Mouse (Mus musculus) CH12.LX (cell line): ENCODE measurements around the gene Prkag2. TPM values are rescaled to one million over a fixed set of nuclear protein-coding genes. Genes with fewer than 3 reads are reported as not detected.

Experiments used
- DNase-seq: peaks from one replicate; pipeline ENCODE4 v3.0.0-alpha.2; 2013; ENCODE audit errors: extremely low read depth
- H3K27ac ChIP-seq: 2 replicates; pipeline ENCODE4 v1.5.1; 2012; ENCODE audit warnings: low read depth, mild to moderate bottlenecking, control low read depth, moderate library complexity; ENCODE audit not compliant: insufficient read depth
- H3K27me3 ChIP-seq: replicated peaks from 2 replicates; pipeline ENCODE3; 2012; ENCODE audit warnings: inconsistent platforms
- H3K36me3 ChIP-seq, 2 experiments: replicated peaks in 1 of 2; 2 replicates each; pipeline versions ENCODE3 to v1.6.1; 2012; ENCODE audit warnings: inconsistent platforms in 1 of 2, low read length in 1 of 2, mild to moderate bottlenecking in 1 of 2, mixed read lengths in 1 of 2, moderate library complexity in 1 of 2; ENCODE audit not compliant: control insufficient read depth in 1 of 2, insufficient read depth in 1 of 2
- H3K4me1 ChIP-seq, 2 experiments: 2 replicates each; pipeline ENCODE4 v1.6.1; 2012; ENCODE audit warnings: inconsistent platforms in 1 of 2, moderate library complexity in 1 of 2; ENCODE audit not compliant: insufficient read depth in 2 of 2, control insufficient read depth in 1 of 2
- H3K4me2 ChIP-seq: 2 replicates; pipeline ENCODE4 v1.6.1; 2012; ENCODE audit warnings: low read depth, mild to moderate bottlenecking, control low read depth; ENCODE audit not compliant: poor library complexity, insufficient read depth, severe bottlenecking
- H3K4me3 ChIP-seq, 3 experiments: fragments of 150-350 bp in 1 of 3; sonication (generic) in 1 of 3; replicated peaks in 1 of 3; 2 replicates each; pipeline versions ENCODE3 to v1.5.1; 2011 to 2012; ENCODE audit warnings: low read depth in 2 of 3, low read length in 2 of 3, mild to moderate bottlenecking in 2 of 3, moderate library complexity in 2 of 3, control low read depth in 1 of 3, improper control_type of control experiment in 1 of 3, inconsistent platforms in 1 of 3, mixed read lengths in 1 of 3; ENCODE audit not compliant: poor library complexity in 1 of 3
- H3K79me2 ChIP-seq: replicated peaks from 2 replicates; pipeline ENCODE4 v1.6.1; 2012; ENCODE audit warnings: mild to moderate bottlenecking, moderate library complexity; ENCODE audit not compliant: control insufficient read depth, poor library complexity, insufficient read depth, severe bottlenecking; ENCODE audit errors: extremely low read depth
- H3K9ac ChIP-seq: 2 replicates; pipeline ENCODE4 v1.6.1; 2012; ENCODE audit warnings: low read depth, mild to moderate bottlenecking, control low read depth, moderate library complexity; ENCODE audit not compliant: insufficient read depth
- H3K9me3 ChIP-seq: replicated peaks from 2 replicates; pipeline ENCODE3; 2012; ENCODE audit warnings: low read length, inconsistent platforms, mixed read lengths
- CTCF ChIP-seq, 2 experiments: IDR thresholded peaks in 1 of 2; conservative IDR thresholded peaks in 1 of 2; 2 replicates each; pipeline ENCODE4 v1.5.1; 2011 to 2012; ENCODE audit warnings: low read depth in 2 of 2, low read length in 2 of 2, improper control_type of control experiment in 1 of 2, inconsistent platforms in 1 of 2, mild to moderate bottlenecking in 1 of 2, moderate library complexity in 1 of 2
- E2F4 ChIP-seq: IDR thresholded peaks from 2 replicates; pipeline ENCODE4 v1.6.1; 2011; ENCODE audit warnings: low read depth, low read length, improper control_type of control experiment; ENCODE audit not compliant: insufficient replicate concordance
- ELF1 ChIP-seq: IDR thresholded peaks from 2 replicates; pipeline ENCODE4 v1.6.1; 2014; ENCODE audit warnings: low read depth, mild to moderate bottlenecking, inconsistent platforms, low read length, improper control_type of control experiment
- ETS1 ChIP-seq: conservative IDR thresholded peaks from 2 replicates; pipeline ENCODE4 v1.6.1; 2012; ENCODE audit warnings: low read depth, mild to moderate bottlenecking, inconsistent platforms, low read length, improper control_type of control experiment, moderate library complexity
- HCFC1 ChIP-seq: IDR thresholded peaks from 2 replicates; pipeline ENCODE4 v1.6.1; 2012; ENCODE audit warnings: low read depth, mild to moderate bottlenecking, inconsistent platforms, low read length, improper control_type of control experiment
- IRF4 ChIP-seq: IDR thresholded peaks from 2 replicates; pipeline ENCODE4 v1.6.1; 2014; ENCODE audit warnings: low read depth, mild to moderate bottlenecking, inconsistent platforms, low read length, improper control_type of control experiment
- JUN ChIP-seq: IDR thresholded peaks from 2 replicates; pipeline ENCODE4 v1.6.1; 2011; ENCODE audit warnings: low read depth, mild to moderate bottlenecking, low read length, improper control_type of control experiment, moderate library complexity; ENCODE audit not compliant: insufficient read depth
- JUND ChIP-seq: conservative IDR thresholded peaks from 2 replicates; pipeline ENCODE4 v1.6.1; 2011; ENCODE audit warnings: low read depth, low read length, improper control_type of control experiment
- MAFK ChIP-seq: IDR thresholded peaks from 2 replicates; pipeline ENCODE4 v1.6.1; 2011; ENCODE audit warnings: low read length, improper control_type of control experiment; ENCODE audit not compliant: insufficient replicate concordance
- MAX ChIP-seq: IDR thresholded peaks from 2 replicates; pipeline ENCODE4 v1.6.1; 2011; ENCODE audit warnings: low read length, improper control_type of control experiment
- POLR2A ChIP-seq: IDR thresholded peaks from 2 replicates; pipeline ENCODE4 v1.6.1; 2011; ENCODE audit warnings: low read depth, mild to moderate bottlenecking, improper control_type of control experiment, low read length
- RCOR1 ChIP-seq: conservative IDR thresholded peaks from 2 replicates; pipeline ENCODE4 v1.6.1; 2012; ENCODE audit warnings: low read depth, mild to moderate bottlenecking, inconsistent platforms, low read length, improper control_type of control experiment
- SIN3A ChIP-seq: IDR thresholded peaks from 2 replicates; pipeline ENCODE4 v1.6.1; 2012; ENCODE audit warnings: low read length, improper control_type of control experiment, inconsistent platforms
- SMC3 ChIP-seq: IDR thresholded peaks from 2 replicates; pipeline ENCODE4 v1.6.1; 2011; ENCODE audit warnings: low read depth, low read length, improper control_type of control experiment
- TBP ChIP-seq: conservative IDR thresholded peaks from 2 replicates; pipeline ENCODE4 v1.6.1; 2011; ENCODE audit warnings: low read depth, low read length, improper control_type of control experiment
- USF2 ChIP-seq: conservative IDR thresholded peaks from 2 replicates; pipeline ENCODE4 v1.6.1; 2011; ENCODE audit warnings: low read depth, low read length, improper control_type of control experiment
- ZC3H11A ChIP-seq: IDR thresholded peaks from 2 replicates; pipeline ENCODE4 v1.6.1; 2012; ENCODE audit warnings: low read depth, mild to moderate bottlenecking, inconsistent platforms, low read length, improper control_type of control experiment
- ZNF384 ChIP-seq: IDR thresholded peaks from 2 replicates; pipeline ENCODE4 v1.6.1; 2012; ENCODE audit warnings: low read depth, low read length, improper control_type of control experiment, inconsistent platforms
- dilution Hi-C: fragments of 300-500 bp; cut with MboI; formaldehyde crosslinking; loops from 2 replicates; pipeline ENCODE4 v1.14.3; 2020; ENCODE audit warnings: low sequenced_read_pairs; ENCODE audit not compliant: extremely low pct_unique_long_range_greater_than_20kb, extremely low pct_ligation_motif_present
- in situ Hi-C: fragments of 300-500 bp; cut with MboI; formaldehyde crosslinking; loops from 3 replicates; pipeline ENCODE4 v1.14.3; 2019; ENCODE audit warnings: low sequenced_read_pairs, low pct_ligation_motif_present, low pct_unique_long_range_greater_than_20kb, mixed read lengths
- polyA plus RNA-seq: library from polyadenylated mRNA; unstranded; fragments of >175 nt; gene quantifications from 2 replicates; pipeline ENCODE4 v1.2.1, GENCODE M21; 2012; ENCODE audit warnings: low read depth; ENCODE audit not compliant: insufficient read length
- total RNA-seq, 2 experiments: library from RNA; depleted of rRNA; stranded (reverse); fragments of 300-350 nt in 1 of 2; fragments of >200 nt in 1 of 2; gene quantifications; 2 replicates each; pipeline ENCODE4 v1.2.3; 2012 to 2014

The Prkag2 gene
- total and polyA plus RNA-seq, 3 experiments = 4.6 to 21.2 (median 8.8) TPM

DNA sequence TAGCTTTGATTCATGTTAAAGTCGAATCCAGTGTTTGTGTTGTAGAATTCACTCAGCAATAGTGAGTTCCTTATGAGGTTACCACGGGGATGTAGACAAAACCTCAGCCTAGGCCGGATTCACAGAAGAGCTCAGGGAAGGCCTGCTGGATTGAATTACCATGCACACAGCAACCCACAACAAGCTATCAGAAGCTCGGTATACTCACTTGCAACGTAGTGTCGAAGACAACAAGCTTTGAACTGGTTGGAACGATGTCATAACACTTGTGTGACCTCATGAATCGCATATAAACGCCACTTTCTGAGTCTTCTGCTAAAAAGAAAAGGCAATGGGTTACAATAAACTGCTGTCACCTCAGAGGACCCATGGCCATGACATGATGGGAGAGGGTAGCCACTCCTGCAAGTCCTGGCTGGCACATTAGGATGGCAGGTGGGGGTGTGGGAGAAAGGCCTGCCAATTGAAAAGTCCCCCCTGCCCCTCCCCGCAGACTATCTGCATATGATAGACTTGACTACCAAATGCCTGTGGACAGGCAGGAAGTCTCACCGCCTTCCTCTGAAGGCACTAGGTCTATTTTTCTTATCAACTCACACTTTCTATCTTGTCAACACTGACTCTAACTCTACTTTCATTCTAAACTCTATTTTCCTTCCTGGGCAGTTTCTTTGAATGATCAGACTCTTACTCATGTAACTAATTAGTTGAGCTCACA, 211.4 kb downstream of the Prkag2 start:
- Histone ChIP-seq H3K27me3 (no peaks in the 10 kb centered on the region), H3K27ac (no peak overlapping the region), H3K79me2 (no peaks in the 10 kb centered on the region), H3K4me2 (no peak overlapping the region), H3K9ac (no peak overlapping the region), H3K9me3 (no peaks in the 10 kb centered on the region), H3K4me3 (no peak overlapping the region), H3K36me3 (peaks cover 2 to 47% of the 10 kb centered on the region in 2 experiments), H3K4me1 (peaks cover 0 to 4% of the 10 kb centered on the region in 2 experiments; a peak in 1 of 4 replicates)
- dilution Hi-C loops (no loop called here), in situ Hi-C loops (no loop called here)
- no peak for DNase-seq
- TF ChIP-seq IRF4 = no peak
- TF ChIP-seq ZC3H11A = no peak
- no peak for TF ChIP-seq ELF1
- TF ChIP-seq SMC3 = no peak
- TF ChIP-seq ETS1 = no peak

GRCm38 (mm10) chr5:24887271-24887670, 213.2 kb downstream of the Prkag2 start:
- TF ChIP-seq RCOR1 = no peak
- TF ChIP-seq IRF4 = no peak
- TF ChIP-seq JUND = no peak
- dilution Hi-C loops (no loop called here), in situ Hi-C loops (no loop called here)
- Histone ChIP-seq H3K9me3 (no peaks in the 10 kb centered on the region), H3K4me1 (peaks cover 0 to 4% of the 10 kb centered on the region in 2 experiments; a peak in 1 of 4 replicates), H3K9ac (no peak overlapping the region), H3K27ac (no peak overlapping the region), H3K4me3 (no peak overlapping the region), H3K27me3 (no peaks in the 10 kb centered on the region), H3K36me3 (peaks cover 2 to 53% of the 10 kb centered on the region in 2 experiments), H3K79me2 (no peaks in the 10 kb centered on the region), H3K4me2 (no peak overlapping the region)
- no peak for DNase-seq

DNA sequence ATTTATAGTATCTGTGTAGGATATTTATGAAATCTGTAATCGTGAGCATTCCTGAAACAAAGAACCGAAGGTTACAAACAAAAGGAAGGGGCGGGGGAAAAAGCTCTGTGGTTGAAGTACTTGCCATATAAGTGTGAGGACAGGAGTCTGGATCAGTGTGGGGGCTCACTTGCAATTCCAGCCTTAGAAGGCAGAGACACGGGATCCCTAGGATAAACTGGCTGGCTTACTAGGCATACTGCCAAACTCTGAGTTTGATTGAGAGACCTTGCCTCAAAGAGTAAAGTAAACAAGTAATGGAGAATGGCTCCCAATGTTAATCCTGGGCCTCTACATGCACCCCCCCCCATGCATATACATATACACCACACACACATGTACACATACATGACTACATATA, 221.7 kb downstream of the Prkag2 start:
- Histone ChIP-seq H3K9ac (no peak overlapping the region), H3K4me2 (no peak overlapping the region), H3K4me3 (no peak overlapping the region), H3K36me3 (peaks cover 9 to 60% of the 10 kb centered on the region in 2 experiments), H3K4me1 (peaks cover 0 to 8% of the 10 kb centered on the region in 2 experiments; a peak in 1 of 4 replicates), H3K79me2 (no peaks in the 10 kb centered on the region), H3K27ac (no peak overlapping the region), H3K9me3 (no peaks in the 10 kb centered on the region), H3K27me3 (no peaks in the 10 kb centered on the region)
- DNase-seq = no peak
- dilution Hi-C loops = no loop called here
- TF ChIP-seq SIN3A = no peak
- no peak for TF ChIP-seq MAX
- TF ChIP-seq E2F4 = no peak
- no peak for TF ChIP-seq JUN
- no peak for TF ChIP-seq CTCF (conservative IDR thresholded peaks at IDR 0.05 in 1 of 2, IDR thresholded peaks at IDR 0.05 in 1 of 2; ENCODE audit: low read depth in 2 of 2, low read length in 2 of 2)
- no peak for TF ChIP-seq HCFC1
- TF ChIP-seq ZC3H11A = no peak
- TF ChIP-seq POLR2A = no peak
- no peak for TF ChIP-seq MAFK
- TF ChIP-seq ZNF384 = no peak
- no peak for TF ChIP-seq TBP
- no peak for TF ChIP-seq USF2
- in situ Hi-C loops = no loop called here
